Mouse (Mus musculus): ENCODE results near the gene Eef1akmt1. TPM values are rescaled to one million over a fixed set of nuclear protein-coding genes. Genes with fewer than 3 reads are reported as not detected.

Eef1akmt1 gene
- 100 to 1,000 TPM in 1 of 2 experiments, 10 to 100 TPM in 1; 65.9 to 111 TPM for polyA plus RNA-seq (2017; shearing (Covaris generic))

DNA sequence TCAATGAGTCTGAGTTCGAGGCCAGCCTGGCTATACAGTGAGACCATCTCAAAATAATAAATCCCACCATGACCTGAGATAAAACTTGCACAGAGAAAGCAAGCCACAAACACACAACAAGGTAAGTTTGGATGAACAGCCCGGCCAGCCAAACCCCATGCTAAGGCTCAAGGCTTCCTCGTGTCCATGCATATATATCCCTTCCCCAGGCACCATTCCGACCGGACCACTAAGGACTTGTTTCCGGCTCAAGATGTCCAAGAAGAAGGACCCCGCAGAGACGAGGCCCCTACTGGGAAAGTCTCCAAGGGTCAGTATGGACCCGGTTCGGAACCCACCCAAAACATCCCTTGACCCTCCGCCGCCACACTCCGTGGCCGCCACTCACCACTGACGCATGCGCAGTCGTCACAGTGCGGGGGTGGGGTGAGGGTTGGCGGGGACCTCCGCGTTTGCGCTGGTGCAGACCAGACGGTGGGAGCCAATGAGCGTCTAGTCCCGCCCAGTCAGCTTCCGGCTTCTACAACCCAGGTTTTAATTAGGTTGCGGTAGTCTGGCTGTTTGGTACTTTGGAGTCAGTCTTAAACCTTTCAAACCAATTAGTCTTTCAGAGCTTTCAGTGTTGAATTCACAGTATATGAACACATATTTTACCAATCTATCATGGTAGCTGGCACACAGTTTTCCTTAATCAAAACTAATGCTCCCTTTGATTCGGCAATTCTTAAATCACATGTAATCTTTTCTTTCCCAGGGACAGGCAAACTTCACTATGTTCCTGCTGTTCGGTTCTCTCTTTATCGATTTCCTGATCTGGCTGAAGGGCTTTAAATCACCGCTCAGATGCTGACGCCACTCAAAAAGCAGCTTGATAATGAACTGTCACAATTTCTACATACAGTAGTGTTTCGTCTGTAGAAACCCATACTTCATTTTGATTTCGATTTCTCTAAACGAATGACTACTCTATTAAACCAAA, at the start of gene Eef1akmt1:
Gene Eef1akmt1 (minus strand): TSS at position 458 of the 979 bp plus-strand sequence.

DNA sequence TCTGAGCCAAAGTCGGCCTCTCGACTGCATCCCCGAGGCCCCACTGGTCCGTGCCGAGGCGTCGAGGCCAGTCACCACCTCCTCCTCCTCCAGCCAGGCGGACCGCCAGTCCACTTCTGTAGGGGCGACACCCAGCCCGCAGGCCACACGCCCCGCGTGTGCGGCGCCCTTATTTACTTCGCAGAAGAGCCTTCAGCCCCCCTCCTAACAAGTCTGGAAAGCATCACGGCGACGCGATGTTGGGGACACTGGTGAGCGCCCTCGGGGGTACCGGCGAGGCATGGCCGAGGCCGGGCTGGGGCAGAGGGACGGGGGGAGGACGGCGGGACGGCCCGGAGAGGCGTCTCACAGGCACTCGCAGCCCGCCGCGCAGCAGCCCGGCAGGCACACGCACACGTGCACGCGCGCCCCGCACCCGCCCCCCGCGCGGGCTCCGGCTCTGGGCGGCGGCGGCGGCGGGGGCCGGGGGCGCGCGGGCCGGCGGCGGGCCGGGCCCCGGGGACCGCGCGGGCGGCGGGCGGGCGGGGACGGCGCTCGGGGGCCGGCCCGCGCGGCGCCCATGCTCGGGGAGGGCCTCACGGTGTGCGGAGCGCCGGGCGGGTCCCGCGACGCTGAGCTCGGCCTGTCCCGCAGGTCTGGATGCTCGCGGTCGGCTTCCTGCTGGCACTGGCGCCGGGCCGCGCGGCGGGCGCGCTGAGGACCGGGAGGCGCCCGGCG, 46.6 kb downstream of the Eef1akmt1 start, which contains the start of gene Il17d:
Gene Il17d (plus strand): TSS at position 107 of the 717 bp plus-strand sequence.

Other genes starting within 250 kb of the Eef1akmt1 start
- gene Cryl1, start 173.1 kb downstream of the Eef1akmt1 start, polyA plus RNA-seq (2017; shearing (Covaris generic)), result 10 to 100 TPM; 22.3 to 29.0 TPM
- 1 to 10 TPM; 2.4 to 3.1 TPM for gene Ift88, start 147.6 kb downstream of the Eef1akmt1 start, polyA plus RNA-seq (2017; shearing (Covaris generic))
- under 1 TPM in 1 of 2 experiments, not detected in 1; 0.24 TPM for gene Il17d, start 46.8 kb downstream of the Eef1akmt1 start, polyA plus RNA-seq (2017; shearing (Covaris generic))
- gene Xpo4, start 93.8 kb upstream of the Eef1akmt1 start, polyA plus RNA-seq (2017; shearing (Covaris generic)), result 10 to 100 TPM; 35.9 to 39.1 TPM
- not detected for gene Gm49361, start 174.5 kb upstream of the Eef1akmt1 start, polyA plus RNA-seq (2017; shearing (Covaris generic))
- 10 to 100 TPM; 50.8 to 66.8 TPM for gene Lats2, start 186.8 kb upstream of the Eef1akmt1 start, polyA plus RNA-seq (2017; shearing (Covaris generic))
- 100 to 1,000 TPM; 202 to 234 TPM for gene Sap18, start 226.6 kb upstream of the Eef1akmt1 start, polyA plus RNA-seq (2017; shearing (Covaris generic))

Measured in inflammation-experienced regulatory T-cells (primary cell).